Mouse (Mus musculus) effector memory CD4-positive, alpha-beta T cell, adult 7 months (primary cell): ENCODE measurements around the gene Cox6a2. TPM values are rescaled to one million over a fixed set of nuclear protein-coding genes. Genes with fewer than 3 reads are reported as not detected.

Experiments
- polyA plus RNA-seq: library from polyadenylated mRNA; unstranded; fragments of 100-300 nt; shearing (Covaris generic); gene quantifications from one replicate; pipeline ENCODE4 v1.2.1, GENCODE M21; 2017

Gene Cox6a2
- polyA plus RNA-seq = not detected

DNA sequence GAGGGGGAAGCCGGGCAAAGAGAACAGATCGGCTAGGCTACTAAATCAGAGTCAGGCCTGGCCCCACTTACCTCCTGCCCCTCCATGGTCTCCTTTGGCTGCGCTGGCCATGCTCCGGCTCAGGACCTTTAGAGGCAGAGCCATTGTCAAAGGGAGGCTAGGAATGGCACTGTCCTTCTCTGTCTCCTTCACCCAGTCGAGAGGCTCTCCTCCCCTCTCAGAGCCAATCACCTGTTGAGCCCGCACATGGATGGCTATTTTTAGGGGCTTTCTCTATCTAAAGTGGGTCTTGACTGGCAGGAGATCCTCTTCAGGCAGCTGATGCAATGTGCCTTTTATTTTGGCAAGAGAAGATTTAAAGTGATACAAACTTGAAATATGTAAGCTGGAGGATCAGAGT, at the start of gene Cox6a2:
Gene Cox6a2, minus strand, starts transcription at position 236 of the 400 bp plus-strand sequence.

DNA sequence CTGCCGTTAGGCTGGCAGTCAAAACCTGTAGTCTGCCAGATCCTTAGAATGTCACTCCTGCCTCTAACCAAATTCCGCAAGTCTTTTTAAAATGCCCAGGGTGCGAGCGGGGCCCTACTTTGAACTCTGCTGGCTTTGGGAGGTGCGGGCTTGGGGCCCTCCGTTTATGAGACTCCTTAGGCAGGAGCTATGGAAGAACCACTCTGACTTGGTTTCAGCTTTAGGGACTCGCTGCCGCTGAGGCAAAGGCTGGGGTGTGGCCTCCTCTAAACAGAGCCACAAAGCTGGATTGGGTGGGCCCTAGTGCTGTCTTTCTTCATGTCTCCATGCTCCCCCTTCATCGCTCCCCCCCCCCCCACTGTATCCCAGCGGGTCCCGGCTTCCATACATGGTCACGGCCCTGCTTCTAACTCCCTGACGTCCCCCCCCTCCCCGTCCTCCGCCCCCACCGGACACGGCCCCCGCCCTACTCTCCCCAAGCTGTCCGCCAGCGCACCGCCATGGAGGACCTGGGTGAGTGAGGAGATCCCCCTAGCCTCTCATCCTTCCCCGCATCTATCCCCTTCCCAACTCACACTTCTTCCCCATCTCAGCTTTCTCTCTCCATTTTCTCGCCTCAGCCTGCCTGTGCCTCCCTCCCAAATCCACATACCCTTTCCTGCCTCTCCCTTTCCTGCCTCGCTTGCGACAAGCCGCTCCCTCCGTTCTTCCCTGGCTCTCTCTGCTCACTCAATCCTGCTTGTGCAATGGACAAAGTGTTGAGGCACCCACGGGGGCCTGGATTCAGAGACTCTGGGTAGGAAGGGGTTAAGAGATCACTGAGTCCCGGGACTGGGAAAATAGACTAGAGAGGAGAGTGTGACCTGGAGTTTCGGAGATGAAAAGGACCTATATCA, 40.6 kb upstream of the Cox6a2 start, which contains the start of gene Tgfb1i1:
Gene Tgfb1i1, plus strand, starts transcription at position 317 of the 896 bp plus-strand sequence.

DNA sequence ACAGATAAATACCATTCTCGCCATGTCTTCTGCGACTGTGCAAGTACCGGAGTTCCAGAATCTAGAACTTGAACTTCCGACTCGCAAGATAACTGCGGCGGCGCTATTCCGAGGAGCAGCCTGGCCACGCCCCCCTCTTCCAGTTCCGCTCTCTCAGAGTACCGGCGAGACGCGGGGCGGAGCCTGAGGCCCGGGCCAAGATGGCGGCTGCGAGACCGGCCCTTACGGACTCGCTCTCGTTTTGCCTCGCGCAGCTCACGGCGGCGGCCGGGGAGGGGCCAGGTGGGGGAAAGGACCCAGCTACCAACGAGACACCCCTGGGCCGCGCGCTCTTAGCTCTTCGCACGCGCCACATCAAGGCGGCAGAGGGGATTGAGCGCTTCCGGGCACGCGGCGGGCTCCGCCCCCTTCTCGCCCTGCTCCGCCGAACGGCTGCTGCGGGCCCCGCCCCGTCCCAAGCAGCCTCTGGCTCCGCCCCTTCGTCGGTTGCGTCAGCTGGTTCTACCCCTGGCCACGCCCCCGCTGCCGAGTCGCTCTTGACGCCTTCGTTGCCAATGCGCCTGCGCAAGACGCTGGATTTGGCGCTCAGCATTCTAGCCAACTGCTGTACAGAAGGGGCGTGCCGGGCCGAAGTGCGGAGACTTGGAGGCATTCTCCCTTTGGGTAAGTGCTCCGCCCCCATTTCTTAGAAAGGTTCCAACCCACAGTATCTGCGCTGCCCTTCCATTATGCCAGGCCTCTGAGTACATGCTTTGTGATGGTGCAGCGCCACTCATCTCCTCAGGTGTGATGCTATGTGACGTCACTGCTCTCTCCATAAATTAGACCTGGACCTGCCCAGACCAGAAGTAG, 32.0 kb upstream of the Cox6a2 start, which contains the start of gene 9130023H24Rik:
Gene 9130023H24Rik, minus strand, starts transcription at position 105 of the 852 bp plus-strand sequence.

DNA sequence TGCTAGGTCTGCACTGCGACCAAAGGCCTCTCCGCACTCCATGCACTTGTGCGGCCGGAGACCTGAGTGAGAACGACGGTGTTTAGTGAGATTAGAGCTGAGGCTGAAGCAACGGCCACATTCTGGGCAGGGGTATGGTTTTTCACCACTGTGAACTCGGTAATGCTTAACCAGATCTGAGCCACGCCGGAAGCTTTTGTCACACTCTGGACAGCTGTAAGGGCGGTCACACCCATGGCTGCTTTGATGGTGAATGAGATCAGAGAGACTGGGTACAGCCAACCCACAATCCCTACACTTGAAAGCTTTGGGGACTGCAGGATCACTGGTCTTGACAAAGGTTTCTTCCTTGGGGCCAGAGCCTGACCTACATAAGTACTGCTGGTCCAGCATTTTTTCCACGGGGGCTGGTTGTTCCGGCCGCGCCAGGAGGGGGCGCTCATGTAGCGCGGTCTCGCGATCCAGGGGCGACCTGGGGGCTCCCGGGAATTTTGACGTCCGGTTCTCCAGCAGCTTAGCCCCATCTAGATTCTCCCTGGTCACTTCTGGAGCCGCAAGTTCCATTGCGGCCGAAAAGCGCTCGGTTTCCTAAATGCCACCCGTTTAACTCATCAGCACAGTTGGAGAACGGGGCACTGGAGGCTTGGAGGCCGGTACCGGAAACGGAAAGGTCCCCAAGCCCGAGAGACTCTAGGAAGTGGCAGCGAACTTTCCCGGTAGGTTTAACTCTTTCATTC, 30.8 kb upstream of the Cox6a2 start, which contains the start of gene Armc5:
Gene Armc5, plus strand, starts transcription at position 487 of the 737 bp plus-strand sequence.

Other genes with a start within 250 kb of the Cox6a2 start
- 170 TPM for gene Fus, start 238.9 kb downstream of the Cox6a2 start, polyA plus RNA-seq
- gene Pycard, start 212.5 kb downstream of the Cox6a2 start, polyA plus RNA-seq = 98.6 TPM
- not detected for gene Trim72, start 202.4 kb downstream of the Cox6a2 start, polyA plus RNA-seq
- gene Itgam, start 143.7 kb downstream of the Cox6a2 start, polyA plus RNA-seq = 0.99 TPM
- gene Gm49368, start 143.7 kb downstream of the Cox6a2 start, polyA plus RNA-seq = not detected
- 0.72 TPM for gene Itgax, start 76.8 kb downstream of the Cox6a2 start, polyA plus RNA-seq
- 0.24 TPM for gene Itgad, start 52.0 kb downstream of the Cox6a2 start, polyA plus RNA-seq
- 19.0 TPM for gene Armc5, start 31.0 kb upstream of the Cox6a2 start, polyA plus RNA-seq
- 0.56 TPM for gene 9130023H24Rik, start 31.6 kb upstream of the Cox6a2 start, polyA plus RNA-seq
- 0.56 TPM for gene Tgfb1i1, start 40.4 kb upstream of the Cox6a2 start, polyA plus RNA-seq
- gene Slc5a2, start 59.3 kb upstream of the Cox6a2 start, polyA plus RNA-seq = 0.56 TPM
- 20.9 TPM for gene BC017158, start 91.8 kb upstream of the Cox6a2 start, polyA plus RNA-seq
- gene Rgs10, start 212.4 kb upstream of the Cox6a2 start, polyA plus RNA-seq = 71.1 TPM